Mouse (Mus musculus): Measurements from ENCODE around the gene Gm42906. TPM values are rescaled to one million over a fixed set of nuclear protein-coding genes. Genes with fewer than 3 reads are reported as not detected.

The Gm42906 gene
- polyA plus RNA-seq, 1 experiment, result not detected

DNA sequence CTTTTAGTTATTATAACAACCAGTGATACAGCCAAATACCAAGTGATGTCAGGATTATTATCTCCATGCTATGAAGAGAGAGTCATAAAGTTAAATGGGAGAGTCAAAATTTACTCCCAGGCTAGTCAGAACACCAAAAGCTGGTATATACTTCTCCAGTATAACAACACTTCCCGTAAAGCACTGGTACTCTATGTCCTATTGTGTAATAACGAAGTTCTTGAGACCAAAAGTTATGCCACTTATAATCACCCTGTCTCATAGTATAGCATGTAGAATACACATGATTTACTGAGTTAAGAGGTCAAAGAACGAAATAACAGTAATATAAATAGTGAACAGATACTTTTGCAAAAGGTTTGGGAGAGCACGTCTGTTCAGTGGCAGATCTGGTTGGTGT is 222.9 kb downstream of the Gm42906 start:
- no peak overlapping the region for H3K9ac ChIP-seq (ENCODE audit: low read depth, poor library complexity, severe bottlenecking)
- H3K4me1 ChIP-seq (ENCODE audit: control insufficient read depth, insufficient read depth, low read length), result no peaks in the 10 kb centered on the region
- TF ChIP-seq EP300 (IDR thresholded peaks at IDR 0.05; ENCODE audit: insufficient read depth, low read depth, low read length) (no peak), CTCF (IDR thresholded peaks at IDR 0.05; ENCODE audit: low read depth, low read length) (no peak), POLR2A (IDR thresholded peaks at IDR 0.05; ENCODE audit: insufficient read depth, low read length) (no peak)
- no peaks in the 10 kb centered on the region for H3K9me3 ChIP-seq (replicated peaks; ENCODE audit: control insufficient read depth, insufficient read depth, low read length, poor library complexity, severe bottlenecking)
- H3K4me3 ChIP-seq (ENCODE audit: low read depth, low read length), result no peak overlapping the region
- no peak overlapping the region for H3K27ac ChIP-seq (ENCODE audit: insufficient read depth, low read length)
- no peaks in the 10 kb centered on the region for H3K27me3 ChIP-seq (ENCODE audit: control insufficient read depth, insufficient read depth, low read length, poor library complexity, severe bottlenecking)
- no peaks in the 10 kb centered on the region for H3K36me3 ChIP-seq (ENCODE audit: control insufficient read depth, insufficient read depth, low read length, poor library complexity, severe bottlenecking)

GRCm38 (mm10) chr5:151202925-151203324 is 225.0 kb downstream of the Gm42906 start:
- H3K4me1 ChIP-seq (ENCODE audit: control insufficient read depth, insufficient read depth, low read length), result no peaks in the 10 kb centered on the region
- no peaks in the 10 kb centered on the region for H3K9me3 ChIP-seq (replicated peaks; ENCODE audit: control insufficient read depth, insufficient read depth, low read length, poor library complexity, severe bottlenecking)
- H3K9ac ChIP-seq (ENCODE audit: low read depth, poor library complexity, severe bottlenecking), result no peak overlapping the region
- no peaks in the 10 kb centered on the region for H3K36me3 ChIP-seq (ENCODE audit: control insufficient read depth, insufficient read depth, low read length, poor library complexity, severe bottlenecking)
- no peak overlapping the region for H3K4me3 ChIP-seq (ENCODE audit: low read depth, low read length)
- H3K27ac ChIP-seq (ENCODE audit: insufficient read depth, low read length), result no peak overlapping the region
- TF ChIP-seq EP300 (IDR thresholded peaks at IDR 0.05; ENCODE audit: insufficient read depth, low read depth, low read length), result no peak
- no peak for TF ChIP-seq POLR2A (IDR thresholded peaks at IDR 0.05; ENCODE audit: insufficient read depth, low read length)
- TF ChIP-seq CTCF (IDR thresholded peaks at IDR 0.05; ENCODE audit: low read depth, low read length), result no peak
- no peaks in the 10 kb centered on the region for H3K27me3 ChIP-seq (ENCODE audit: control insufficient read depth, insufficient read depth, low read length, poor library complexity, severe bottlenecking)

- H3K9me3 ChIP-seq (replicated peaks; ENCODE audit: control insufficient read depth, insufficient read depth, low read length, poor library complexity, severe bottlenecking), result no peaks in the 10 kb centered on the region
- H3K36me3 ChIP-seq (ENCODE audit: control insufficient read depth, insufficient read depth, low read length, poor library complexity, severe bottlenecking), result no peaks in the 10 kb centered on the region
- TF ChIP-seq EP300 (IDR thresholded peaks at IDR 0.05; ENCODE audit: insufficient read depth, low read depth, low read length) (no peak), POLR2A (IDR thresholded peaks at IDR 0.05; ENCODE audit: insufficient read depth, low read length) (no peak), CTCF (IDR thresholded peaks at IDR 0.05; ENCODE audit: low read depth, low read length) (no peak)
- H3K4me1 ChIP-seq (ENCODE audit: control insufficient read depth, insufficient read depth, low read length), result no peaks in the 10 kb centered on the region
- H3K27ac ChIP-seq (ENCODE audit: insufficient read depth, low read length), result no peak overlapping the region
- no peak overlapping the region for H3K4me3 ChIP-seq (ENCODE audit: low read depth, low read length)
- no peak overlapping the region for H3K9ac ChIP-seq (ENCODE audit: low read depth, poor library complexity, severe bottlenecking)
- no peaks in the 10 kb centered on the region for H3K27me3 ChIP-seq (ENCODE audit: control insufficient read depth, insufficient read depth, low read length, poor library complexity, severe bottlenecking)
Observed at GRCm38 (mm10) chr5:151201220-151201619, 226.7 kb downstream of the Gm42906 start.

- H3K27me3 ChIP-seq (ENCODE audit: control insufficient read depth, insufficient read depth, low read length, poor library complexity, severe bottlenecking), result no peaks in the 10 kb centered on the region
- H3K27ac ChIP-seq (ENCODE audit: insufficient read depth, low read length), result no peak overlapping the region
- H3K4me3 ChIP-seq (ENCODE audit: low read depth, low read length), result no peak overlapping the region
- no peak for TF ChIP-seq POLR2A (IDR thresholded peaks at IDR 0.05; ENCODE audit: insufficient read depth, low read length)
- TF ChIP-seq CTCF (IDR thresholded peaks at IDR 0.05; ENCODE audit: low read depth, low read length), result no peak
- TF ChIP-seq EP300 (IDR thresholded peaks at IDR 0.05; ENCODE audit: insufficient read depth, low read depth, low read length), result no peak
- no peak overlapping the region for H3K9ac ChIP-seq (ENCODE audit: low read depth, poor library complexity, severe bottlenecking)
- no peaks in the 10 kb centered on the region for H3K36me3 ChIP-seq (ENCODE audit: control insufficient read depth, insufficient read depth, low read length, poor library complexity, severe bottlenecking)
- H3K9me3 ChIP-seq (replicated peaks; ENCODE audit: control insufficient read depth, insufficient read depth, low read length, poor library complexity, severe bottlenecking), result no peaks in the 10 kb centered on the region
- no peaks in the 10 kb centered on the region for H3K4me1 ChIP-seq (ENCODE audit: control insufficient read depth, insufficient read depth, low read length)
Observed at GRCm38 (mm10) chr5:151199235-151199634, 228.7 kb downstream of the Gm42906 start.

DNA sequence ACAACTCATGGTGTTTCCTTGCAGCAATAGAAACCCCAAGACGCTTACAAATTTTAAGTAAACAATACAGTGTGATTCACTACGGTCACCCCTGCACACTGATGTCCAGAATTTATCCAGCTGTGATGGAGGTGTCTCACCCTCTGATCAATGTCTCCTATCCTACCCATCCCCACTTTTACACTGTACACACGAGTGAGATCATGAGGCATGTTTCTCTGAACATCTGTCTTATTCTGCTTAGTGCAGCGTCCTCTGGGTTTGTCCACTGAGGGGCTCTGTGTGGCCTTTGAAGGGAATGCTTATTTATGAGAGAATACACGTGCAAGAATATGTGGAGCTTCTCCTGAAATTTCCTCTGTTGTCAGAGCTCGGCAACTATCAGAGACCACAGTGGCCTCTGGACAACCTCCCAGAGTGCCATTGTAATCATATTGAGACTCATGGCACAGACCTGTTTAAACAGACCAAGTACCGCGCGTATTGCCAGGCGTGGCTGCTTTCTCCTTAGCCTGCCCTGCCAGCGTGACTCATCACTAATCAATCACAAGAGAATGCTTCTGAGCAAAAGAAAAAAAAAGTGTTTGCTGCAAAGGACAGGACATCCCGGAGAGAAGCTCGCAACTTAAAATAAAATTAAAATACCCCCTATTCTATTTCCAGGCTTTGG is 231.2 kb downstream of the Gm42906 start:
- Histone ChIP-seq H3K9me3 (replicated peaks; ENCODE audit: control insufficient read depth, insufficient read depth, low read length, poor library complexity, severe bottlenecking) (no peaks in the 10 kb centered on the region), H3K27ac (ENCODE audit: insufficient read depth, low read length) (no peak overlapping the region), H3K27me3 (ENCODE audit: control insufficient read depth, insufficient read depth, low read length, poor library complexity, severe bottlenecking) (0 out of 2 replicates have a peak, but pooled peaks cover under 1% of the 10 kb centered on the region), H3K4me3 (ENCODE audit: low read depth, low read length) (no peak overlapping the region), H3K9ac (ENCODE audit: low read depth, poor library complexity, severe bottlenecking) (no peak overlapping the region), H3K4me1 (ENCODE audit: control insufficient read depth, insufficient read depth, low read length) (no peaks in the 10 kb centered on the region), H3K36me3 (ENCODE audit: control insufficient read depth, insufficient read depth, low read length, poor library complexity, severe bottlenecking) (no peaks in the 10 kb centered on the region)
- no peak for TF ChIP-seq EP300 (IDR thresholded peaks at IDR 0.05; ENCODE audit: insufficient read depth, low read depth, low read length)
- no peak for TF ChIP-seq CTCF (IDR thresholded peaks at IDR 0.05; ENCODE audit: low read depth, low read length)

- H3K36me3 ChIP-seq (ENCODE audit: control insufficient read depth, insufficient read depth, low read length, poor library complexity, severe bottlenecking), result no peaks in the 10 kb centered on the region
- H3K27me3 ChIP-seq (ENCODE audit: control insufficient read depth, insufficient read depth, low read length, poor library complexity, severe bottlenecking), result peaks cover 8% of the 10 kb centered on the region; the same call in 1 of the 2 replicates
- H3K9me3 ChIP-seq (replicated peaks; ENCODE audit: control insufficient read depth, insufficient read depth, low read length, poor library complexity, severe bottlenecking), result no peaks in the 10 kb centered on the region
- H3K4me1 ChIP-seq (ENCODE audit: control insufficient read depth, insufficient read depth, low read length), result no peaks in the 10 kb centered on the region
- H3K9ac ChIP-seq (ENCODE audit: low read depth, poor library complexity, severe bottlenecking), result no peak overlapping the region
- H3K27ac ChIP-seq (ENCODE audit: insufficient read depth, low read length), result no peak overlapping the region
- H3K4me3 ChIP-seq (ENCODE audit: low read depth, low read length), result no peak overlapping the region
- TF ChIP-seq CTCF (IDR thresholded peaks at IDR 0.05; ENCODE audit: low read depth, low read length) (no peak), POLR2A (IDR thresholded peaks at IDR 0.05; ENCODE audit: insufficient read depth, low read length) (no peak), EP300 (IDR thresholded peaks at IDR 0.05; ENCODE audit: insufficient read depth, low read depth, low read length) (no peak)
Observed at GRCm38 (mm10) chr5:151193885-151194520, 234.0 kb downstream of the Gm42906 start.
